Mouse (Mus musculus): ENCODE data around the gene Ubn2. TPM values are rescaled to one million over a fixed set of nuclear protein-coding genes. Genes with fewer than 3 reads are reported as not detected.
A peak's percentile ranks its signal among the peaks of the same experiment; 100 is the strongest.

Gene Ubn2
- polyA plus RNA-seq, 1 experiment = 3.4 TPM

DNA sequence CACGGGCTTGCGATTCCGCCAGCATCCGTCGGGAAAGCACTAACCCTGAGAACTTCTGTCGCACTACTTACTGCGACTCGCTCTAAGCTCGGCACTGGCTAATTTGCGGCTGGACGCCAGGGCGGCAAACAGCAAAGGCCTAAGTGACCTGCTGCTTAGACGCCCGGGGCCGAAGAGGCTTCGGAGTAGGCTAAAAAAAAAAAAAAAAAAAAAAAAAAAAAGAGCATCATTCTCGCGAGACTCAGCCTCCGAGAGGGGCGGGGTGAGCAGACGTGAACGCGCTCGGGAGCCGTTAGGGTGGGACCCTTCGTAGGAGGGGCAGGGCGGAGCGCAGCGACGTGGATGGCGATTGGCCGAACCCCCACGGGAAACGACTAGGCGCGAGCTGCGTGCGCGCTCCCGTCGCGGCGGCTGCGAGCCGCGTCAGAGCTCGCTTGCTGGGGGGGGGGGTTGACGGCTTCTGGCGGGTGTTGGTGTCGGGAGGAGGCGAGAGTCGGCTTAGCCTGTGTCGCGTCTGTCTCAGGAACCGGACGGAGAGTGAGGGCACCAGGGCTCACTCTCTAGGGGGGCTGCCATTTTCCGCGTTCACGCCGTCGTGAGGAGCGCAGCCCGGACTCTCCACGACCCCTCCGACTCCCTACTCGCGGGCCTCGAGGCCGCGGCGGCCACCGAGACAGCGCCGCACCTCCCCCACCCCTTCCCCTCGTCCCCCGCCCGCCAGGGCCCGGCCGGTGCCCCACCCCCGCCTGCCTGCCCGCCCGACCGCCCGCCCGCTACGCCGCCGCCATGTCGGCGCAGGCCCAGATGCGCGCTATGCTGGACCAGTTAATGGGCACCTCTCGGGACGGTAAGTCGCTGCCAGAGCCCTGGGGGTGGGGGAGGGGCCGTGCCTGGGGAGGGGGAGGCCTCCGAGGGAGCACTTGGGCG lies 117.6 kb downstream of the Ubn2 start, which contains the start of gene Luc7l2:
TSS of gene Luc7l2 (plus strand) at position 273 of the 927 bp plus-strand sequence.
- TF ChIP-seq FLI1 (IDR thresholded peaks at IDR 0.05; ENCODE audit: low read length) (peak; percentile 34; the same call in 1 of the 2 replicates), GATA1 (IDR thresholded peaks at IDR 0.05; ENCODE audit: borderline replicate concordance, low read length) (no peak)
- Histone ChIP-seq H3K36me3 (replicated peaks; ENCODE audit: low read length) (peaks cover 20% of the 10 kb centered on the region), H3K4me1 (peaks cover 46% of the 10 kb centered on the region), H3K27me3 (replicated peaks) (no peaks in the 10 kb centered on the region), H3K4me3 (replicated peaks) (peak within 1 kb of the TSS; percentile 96), H3K9me3 (no peaks in the 10 kb centered on the region)

- no peaks in the 10 kb centered on the region for H3K27me3 ChIP-seq (replicated peaks)
- peak overlapping the region; percentile 96 for H3K4me3 ChIP-seq (replicated peaks)
- peaks cover 47% of the 10 kb centered on the region for H3K4me1 ChIP-seq
- no peaks in the 10 kb centered on the region for H3K9me3 ChIP-seq
- no peak for TF ChIP-seq GATA1 (IDR thresholded peaks at IDR 0.05; ENCODE audit: borderline replicate concordance, low read length)
- H3K36me3 ChIP-seq (replicated peaks; ENCODE audit: low read length) = peaks cover 20% of the 10 kb centered on the region
Measured at GRCm38 (mm10) chr6:38551989-38552635, 118.4 kb downstream of the Ubn2 start.

- TF ChIP-seq GATA1 (IDR thresholded peaks at IDR 0.05; ENCODE audit: borderline replicate concordance, low read length) (no peak), FLI1 (IDR thresholded peaks at IDR 0.05; ENCODE audit: low read length) (no peak)
- Histone ChIP-seq H3K9me3 (no peaks in the 10 kb centered on the region), H3K4me3 (replicated peaks) (peak overlapping the region; percentile 96), H3K27me3 (replicated peaks) (no peaks in the 10 kb centered on the region), H3K4me1 (peaks cover 52% of the 10 kb centered on the region), H3K36me3 (replicated peaks; ENCODE audit: low read length) (peaks cover 24% of the 10 kb centered on the region)
Measured at GRCm38 (mm10) chr6:38552636-38553000, 118.9 kb downstream of the Ubn2 start.

Other genes starting within 250 kb of the Ubn2 start
- 0.17 TPM in 1 of 2 replicates, not detected in the other for gene D630045J12Rik, start 179.9 kb upstream of the Ubn2 start, polyA plus RNA-seq (2012; ENCODE audit: insufficient read depth, low replicate concordance)
- 0.56 and 1.5 TPM in 2 replicates for gene Zc3hav1l, start 134.7 kb upstream of the Ubn2 start, polyA plus RNA-seq (2012; ENCODE audit: insufficient read depth, low replicate concordance)
- gene Zc3hav1, start 79.3 kb upstream of the Ubn2 start, polyA plus RNA-seq (2012; ENCODE audit: insufficient read depth, low replicate concordance) = 3.3 and 6.1 TPM in 2 replicates
- not detected in 2 replicates for gene Ttc26, start 52.5 kb upstream of the Ubn2 start, polyA plus RNA-seq (2012; ENCODE audit: insufficient read depth, low replicate concordance)
- gene Fmc1, start 99.6 kb downstream of the Ubn2 start, polyA plus RNA-seq (2012; ENCODE audit: insufficient read depth, low replicate concordance) = 153 and 240 TPM in 2 replicates
- gene Luc7l2, start 117.4 kb downstream of the Ubn2 start, polyA plus RNA-seq (2012; ENCODE audit: insufficient read depth, low replicate concordance) = 22.7 and 54.4 TPM in 2 replicates
- gene Klrg2, start 203.3 kb downstream of the Ubn2 start, polyA plus RNA-seq (2012; ENCODE audit: insufficient read depth, low replicate concordance) = 0.96 TPM in 1 of 2 replicates, not detected in the other
- gene Clec2l, start 229.1 kb downstream of the Ubn2 start, polyA plus RNA-seq (2012; ENCODE audit: insufficient read depth, low replicate concordance) = 0.37 and 4.1 TPM in 2 replicates